Mouse (Mus musculus): ENCODE measurements at regions not wholly inside any gene's neighbourhood (a gene's known extent, or its start where the extent isn't known, plus 50 kb on each side); places are given as distances from the start of the nearest gene placed in this dataset.

GRCm38 (mm10) chr2:48545679-48546078, 268.2 kb upstream of the Acvr2a start:
- DNase-seq: no peak

- no peak for DNase-seq
Measured at GRCm38 (mm10) chr2:48546194-48546593, 267.7 kb upstream of the Acvr2a start.

- no peak for DNase-seq
Measured at GRCm38 (mm10) chr2:48556600-48556999, 257.3 kb upstream of the Acvr2a start.

- no peak for DNase-seq
Measured at GRCm38 (mm10) chr2:48557123-48557522, 256.8 kb upstream of the Acvr2a start.

- DNase-seq: no peak
Measured at GRCm38 (mm10) chr2:48558641-48559040, 255.3 kb upstream of the Acvr2a start.

GRCm38 (mm10) chr2:48563636-48564035, 250.3 kb upstream of the Acvr2a start:
- DNase-seq: no peak

GRCm38 (mm10) chr2:48564170-48564569, 249.7 kb upstream of the Acvr2a start:
- no peak for DNase-seq

GRCm38 (mm10) chr2:48567871-48568270, 246.0 kb upstream of the Acvr2a start:
- DNase-seq: no peak

GRCm38 (mm10) chr2:48586162-48586830, 227.6 kb upstream of the Acvr2a start:
- DNase-seq: no peak

- no peak for DNase-seq
Measured at GRCm38 (mm10) chr2:48586831-48587169, 227.1 kb upstream of the Acvr2a start.

- DNase-seq: no peak
Measured at GRCm38 (mm10) chr2:48589709-48590108, 224.2 kb upstream of the Acvr2a start.

- DNase-seq: no peak
Measured at GRCm38 (mm10) chr2:48597793-48598583, 215.9 kb upstream of the Acvr2a start.

- DNase-seq: no peak
Measured at GRCm38 (mm10) chr2:48599367-48599766, 214.5 kb upstream of the Acvr2a start.

- no peak for DNase-seq
Measured at GRCm38 (mm10) chr2:48601855-48602254, 212.1 kb upstream of the Acvr2a start.

GRCm38 (mm10) chr2:48609466-48609865, 204.4 kb upstream of the Acvr2a start:
- DNase-seq: no peak

GRCm38 (mm10) chr2:48612251-48612650, 201.7 kb upstream of the Acvr2a start:
- no peak for DNase-seq

GRCm38 (mm10) chr2:48617141-48617699, 196.7 kb upstream of the Acvr2a start:
- DNase-seq: no peak

- no peak for DNase-seq
Measured at GRCm38 (mm10) chr2:48619042-48619441, 194.9 kb upstream of the Acvr2a start.

GRCm38 (mm10) chr2:48620815-48621214, 193.1 kb upstream of the Acvr2a start:
- no peak for DNase-seq

GRCm38 (mm10) chr2:48622316-48622715, 191.6 kb upstream of the Acvr2a start:
- DNase-seq: no peak

- DNase-seq: peak; percentile 21
Measured at GRCm38 (mm10) chr2:48624040-48624439, 189.9 kb upstream of the Acvr2a start.

- no peak for DNase-seq
Measured at GRCm38 (mm10) chr2:48624461-48624860, 189.4 kb upstream of the Acvr2a start.

GRCm38 (mm10) chr2:48627011-48627410, 186.9 kb upstream of the Acvr2a start:
- DNase-seq: peak; percentile 44

Measured in layer of hippocampus, adult 9-11 months (tissue).